Mouse (Mus musculus): Measurements from ENCODE around the gene Rtp4.

DNA sequence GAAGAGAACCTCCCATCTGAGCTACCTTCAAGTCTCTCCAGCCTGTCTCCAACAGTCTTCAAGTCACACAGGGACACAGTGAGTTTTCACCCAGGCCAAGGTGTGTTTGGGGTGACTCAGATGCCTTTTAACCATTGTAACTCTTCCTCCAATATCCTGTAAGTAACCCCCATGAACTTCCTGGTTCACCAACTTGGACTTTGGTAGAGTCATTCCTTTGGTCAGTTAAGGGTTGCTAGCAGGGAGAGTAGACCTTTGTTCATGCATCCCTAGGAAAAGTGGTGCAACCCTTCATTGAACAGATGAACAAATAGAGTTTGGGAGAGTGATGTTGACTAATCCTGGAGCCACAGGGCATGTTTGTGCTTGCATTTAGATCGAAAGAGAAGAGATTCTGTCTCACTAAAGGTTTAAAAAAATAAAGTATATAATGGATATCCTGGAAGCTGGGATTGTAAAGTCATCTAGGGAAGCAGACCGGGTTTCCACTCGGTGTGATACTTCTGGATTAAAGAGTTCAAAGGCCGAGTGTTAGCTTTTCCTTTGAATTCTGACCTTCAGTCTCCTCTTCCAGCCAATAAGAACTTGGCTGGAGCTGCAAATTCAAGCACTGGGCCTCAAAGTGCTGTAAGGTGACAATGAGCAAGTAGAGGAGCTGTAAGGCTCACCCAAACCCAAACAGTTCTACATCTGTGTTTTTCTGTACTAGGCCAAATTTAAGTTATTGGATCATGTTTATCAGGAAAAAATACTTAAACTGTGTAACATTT lies 8.7 kb upstream of the Rtp4 start:
- no peak for TF ChIP-seq CTCF (IDR thresholded peaks at IDR 0.05; ENCODE audit: low read depth, low read length)
- no peak for TF ChIP-seq POLR2A (IDR thresholded peaks at IDR 0.05; ENCODE audit: borderline replicate concordance, low read depth, low read length)
